Mouse (Mus musculus): Measurements from ENCODE around the gene Foxi3.

Gene Foxi3

DNA sequence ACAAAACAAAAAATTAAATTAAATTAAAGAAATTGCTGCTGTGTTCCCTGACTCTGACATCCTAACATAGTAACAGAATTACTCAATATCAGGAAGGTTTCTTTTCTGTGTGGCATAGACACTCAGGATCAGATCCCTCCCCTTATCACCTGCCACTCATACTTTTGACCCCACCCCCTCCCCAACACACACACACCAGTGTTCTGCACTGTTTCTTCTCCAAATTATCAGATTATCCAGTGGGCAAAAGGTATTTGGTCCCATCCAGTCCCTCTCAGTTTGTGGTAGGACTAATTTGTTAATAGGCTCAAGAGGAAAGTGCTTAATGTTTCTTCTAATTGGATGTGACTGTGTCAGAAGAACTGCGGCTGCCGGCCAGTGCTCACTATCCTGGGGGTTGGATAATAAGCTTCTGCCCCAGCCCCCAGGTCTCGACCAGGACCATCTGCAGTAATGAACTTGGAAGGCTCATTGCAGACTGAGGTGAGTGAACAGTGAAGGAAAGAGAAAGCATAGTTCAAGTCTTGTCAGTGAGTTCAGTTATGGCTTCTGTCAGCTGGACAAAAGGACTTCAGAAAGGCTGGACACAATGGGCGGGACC lies 39.9 kb downstream of the Foxi3 start:
- no peak for DNase-seq (ENCODE audit: low read depth)

- no peak for DNase-seq (ENCODE audit: low read depth)
Observed at GRCm38 (mm10) chr6:71002656-71003055, 46.3 kb downstream of the Foxi3 start.

DNA sequence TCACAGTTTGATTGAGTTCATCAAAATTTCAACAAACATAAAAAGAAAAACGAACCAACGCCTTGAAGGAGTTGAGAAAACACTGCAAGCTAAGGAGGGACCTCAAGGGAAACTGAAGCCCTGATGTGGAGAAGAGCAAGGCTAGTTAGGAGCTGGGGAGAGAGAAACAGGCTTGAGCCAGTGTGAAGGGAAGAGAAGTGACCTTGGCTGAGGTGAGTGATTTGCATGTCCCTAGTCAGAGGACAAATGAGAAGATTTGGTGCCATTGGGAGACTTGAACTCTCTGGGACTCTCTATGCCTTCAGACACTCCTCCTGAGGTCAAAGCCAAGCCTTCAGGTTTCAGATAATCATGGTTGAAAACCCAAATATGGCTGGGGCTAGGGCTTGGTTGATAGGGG lies 47.8 kb downstream of the Foxi3 start:
- no peak for DNase-seq (ENCODE audit: low read depth)

Measured in fibroblast of lung, adult 2 months (primary cell).